Comparison of ENCODE assay signal across 8 mouse cellular contexts in genomic region chr11:105591905-105592304, GRCm38 (mm10). TPM values are rescaled to one million over a fixed set of nuclear protein-coding genes. Genes with fewer than 3 reads are reported as not detected.
DNase-seq lines count a peak whose midpoint lies in the region; ATAC-seq and TF ChIP-seq lines count a peak whose summit lies in the region.

No protein-coding gene starts in this region.

- H3K9me3 ChIP-seq in limb, embryonic 14.5 days (ENCODE audit: control insufficient read depth, low read length) = no peaks in the 10 kb centered on the region
- H3K9me3 ChIP-seq in limb, embryonic 10.5 days (replicated peaks) = no peaks in the 10 kb centered on the region
- no peaks in the 10 kb centered on the region for H3K9me3 ChIP-seq in heart, embryonic 15.5 days (replicated peaks)
- H3K9me3 ChIP-seq in midbrain, embryonic 16.5 days (replicated peaks; ENCODE audit: control insufficient read depth, low read length, poor library complexity, severe bottlenecking) = no peaks in the 10 kb centered on the region

- peak; percentile 60 for DNase-seq in limb, embryonic 14.5 days (ENCODE audit: low spot score)
- DNase-seq in limb, embryonic 10.5 days (ENCODE audit: low spot score) = no peak
- DNase-seq in MEL-GATA-1-ER (ENCODE audit: extremely low read depth, low read depth) = peak; percentile 9
- peak; percentile 21 to 55 for DNase-seq in cerebellum, postnatal 36 days
- peak; percentile 74 for DNase-seq in left cerebral cortex, adult 11 months (ENCODE audit: low spot score)

- ATAC-seq in limb, embryonic 14.5 days (ENCODE audit: low FRiP score, low read depth) = peak; percentile 29; the same call in 1 of the 2 replicates
- ATAC-seq in heart, embryonic 15.5 days (replicated peaks; ENCODE audit: insufficient number of reproducible peaks, insufficient read depth, low FRiP score, low read depth) = no peak
- 0 out of 2 replicates have a peak, but pooled peaks have one; percentile 43 for ATAC-seq in midbrain, embryonic 16.5 days
- no peak for ATAC-seq in activated CD4-positive, CD25-positive, alpha-beta regulatory T cell, adult 4 months

- no peak overlapping the region for H3K4me2 ChIP-seq in limb, embryonic 14.5 days (replicated peaks; ENCODE audit: low read depth, low read length, severe bottlenecking)
- peak overlapping the region; percentile 80; the same call in 1 of the 2 replicates for H3K4me2 ChIP-seq in heart, embryonic 15.5 days
- H3K4me2 ChIP-seq in midbrain, embryonic 16.5 days (ENCODE audit: low read length) = peak overlapping the region; percentile 63

- no peak for TF ChIP-seq POLR2A in limb, embryonic 14.5 days (IDR thresholded peaks at IDR 0.05; ENCODE audit: borderline replicate concordance, extremely low read depth, insufficient read depth, insufficient read length)

- WGBS in limb, embryonic 14.5 days = 33% methylated on average over 1 of the region's 1 CpGs
- WGBS in limb, embryonic 10.5 days = 31% methylated on average over 1 of the region's 1 CpGs
- WGBS in heart, embryonic 15.5 days = 22% methylated on average over 1 of the region's 1 CpGs
- WGBS in midbrain, embryonic 16.5 days = 21% methylated on average over 1 of the region's 1 CpGs

- H3K4me1 ChIP-seq in limb, embryonic 14.5 days (ENCODE audit: control insufficient read depth, insufficient read depth, low read length) = peaks cover 5% of the 10 kb centered on the region; the same call in 1 of the 2 replicates
- peaks cover 16% of the 10 kb centered on the region for H3K4me1 ChIP-seq in limb, embryonic 10.5 days
- H3K4me1 ChIP-seq in heart, embryonic 15.5 days (replicated peaks) = peaks cover 13% of the 10 kb centered on the region
- H3K4me1 ChIP-seq in midbrain, embryonic 16.5 days (ENCODE audit: control insufficient read depth, insufficient read depth, low read length) = peaks cover 3% of the 10 kb centered on the region

- no peak overlapping the region for H3K27ac ChIP-seq in limb, embryonic 14.5 days (replicated peaks; ENCODE audit: low read depth, low read length)
- no peak overlapping the region for H3K27ac ChIP-seq in limb, embryonic 10.5 days
- H3K27ac ChIP-seq in heart, embryonic 15.5 days = no peak overlapping the region
- H3K27ac ChIP-seq in midbrain, embryonic 16.5 days (ENCODE audit: low read length) = no peak overlapping the region

- no peak overlapping the region for H3K4me3 ChIP-seq in limb, embryonic 14.5 days (replicated peaks; ENCODE audit: low read length)
- H3K4me3 ChIP-seq in limb, embryonic 10.5 days = no peak overlapping the region
- H3K4me3 ChIP-seq in heart, embryonic 15.5 days = no peak overlapping the region
- H3K4me3 ChIP-seq in midbrain, embryonic 16.5 days (ENCODE audit: low read depth, low read length) = peak overlapping the region; percentile 96

- no peaks in the 10 kb centered on the region for H3K36me3 ChIP-seq in limb, embryonic 14.5 days (ENCODE audit: control insufficient read depth, insufficient read depth, low read length)
- no peaks in the 10 kb centered on the region for H3K36me3 ChIP-seq in limb, embryonic 10.5 days
- no peaks in the 10 kb centered on the region for H3K36me3 ChIP-seq in heart, embryonic 15.5 days
- no peaks in the 10 kb centered on the region for H3K36me3 ChIP-seq in midbrain, embryonic 16.5 days (ENCODE audit: control insufficient read depth, insufficient read depth, low read length)

- H3K27me3 ChIP-seq in limb, embryonic 14.5 days (ENCODE audit: control insufficient read depth, insufficient read depth, low read length) = no peaks in the 10 kb centered on the region
- H3K27me3 ChIP-seq in limb, embryonic 10.5 days (ENCODE audit: low read depth, poor library complexity, severe bottlenecking) = 0 out of 2 replicates have a peak, but pooled peaks cover 3% of the 10 kb centered on the region
- H3K27me3 ChIP-seq in heart, embryonic 15.5 days = no peaks in the 10 kb centered on the region
- no peaks in the 10 kb centered on the region for H3K27me3 ChIP-seq in midbrain, embryonic 16.5 days (ENCODE audit: control insufficient read depth, insufficient read depth, low read depth, low read length)

- no peak overlapping the region for H3K9ac ChIP-seq in limb, embryonic 14.5 days (ENCODE audit: low read depth, low read length, severe bottlenecking)
- no peak overlapping the region for H3K9ac ChIP-seq in heart, embryonic 15.5 days
- H3K9ac ChIP-seq in midbrain, embryonic 16.5 days (ENCODE audit: low read depth, low read length) = no peak overlapping the region

RNA-seq across cellular contexts. Expression of gene Tanc2, which starts 2.1 kb away (rescaled TPM):
- polyA plus RNA-seq in limb, embryonic 14.5 days (2012; rRNA removed) = 11.2 and 13.8 TPM in 2 replicates
- polyA plus RNA-seq in limb, embryonic 14.5 days (2014; fragmentation: Nextera tagmentation; extraction: Ambion mirVana) = 13.0 and 13.2 TPM in 2 replicates
- polyA plus RNA-seq in limb, embryonic 10.5 days (2016; fragmentation: Nextera tagmentation; extraction: Ambion mirVana) = 3.9 and 4.3 TPM in 2 replicates
- polyA plus RNA-seq in heart, embryonic 15.5 days (2015; fragmentation: Nextera tagmentation; extraction: Ambion mirVana) = 12.4 and 15.0 TPM in 2 replicates
- polyA plus RNA-seq in midbrain, embryonic 16.5 days (2015; fragmentation: Nextera tagmentation; extraction: Ambion mirVana) = 44.9 and 45.8 TPM in 2 replicates
- polyA plus RNA-seq in activated CD4-positive, CD25-positive, alpha-beta regulatory T cell, adult 4 months (2017; shearing (Covaris generic)) = under 1 TPM; 0.41 to 0.48 TPM

Comparison
In these comparisons a context has a peak if more than half of its experiments do, and no peak if none do; other contexts are left out.
1. ATAC-seq: peak in limb, embryonic 14.5 days (single experiment) and midbrain, embryonic 16.5 days (single experiment); none in heart, embryonic 15.5 days (single experiment) and activated CD4-positive, CD25-positive, alpha-beta regulatory T cell, adult 4 months (single experiment).